Mouse (Mus musculus) cerebellum, adult (tissue): Measurements from ENCODE around the gene Ccl1.

Source experiments
- ATAC-seq: cut with Nextera tagmentation; 2 replicates; pipeline ENCODE4 v1.9.2; 2017; ENCODE audit warnings: mild to moderate bottlenecking, moderate library complexity, mixed read lengths; ENCODE audit not compliant: insufficient number of reproducible peaks, low FRiP score, low TSS enrichment

Ccl1 gene

DNA sequence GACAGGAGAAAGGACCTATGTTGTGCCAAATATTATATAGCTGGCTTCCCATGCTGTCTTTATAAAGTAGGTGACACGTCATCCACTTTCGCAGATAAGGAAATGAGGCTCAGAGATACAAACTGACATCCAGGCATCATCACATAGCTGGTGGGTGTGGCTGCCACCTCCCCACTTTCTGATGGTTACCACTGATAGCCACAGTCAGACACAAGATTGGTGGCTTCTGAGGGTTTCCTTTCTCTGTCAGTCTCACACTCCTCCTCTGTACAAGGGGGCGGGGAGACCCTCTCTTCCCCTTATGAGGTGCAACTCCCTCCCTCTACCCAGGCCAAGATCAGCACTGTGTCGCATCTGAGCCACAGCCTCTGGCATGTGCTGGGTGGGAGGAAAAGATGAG is 91.1 kb downstream of the Ccl1 start:
- no peak for ATAC-seq

DNA sequence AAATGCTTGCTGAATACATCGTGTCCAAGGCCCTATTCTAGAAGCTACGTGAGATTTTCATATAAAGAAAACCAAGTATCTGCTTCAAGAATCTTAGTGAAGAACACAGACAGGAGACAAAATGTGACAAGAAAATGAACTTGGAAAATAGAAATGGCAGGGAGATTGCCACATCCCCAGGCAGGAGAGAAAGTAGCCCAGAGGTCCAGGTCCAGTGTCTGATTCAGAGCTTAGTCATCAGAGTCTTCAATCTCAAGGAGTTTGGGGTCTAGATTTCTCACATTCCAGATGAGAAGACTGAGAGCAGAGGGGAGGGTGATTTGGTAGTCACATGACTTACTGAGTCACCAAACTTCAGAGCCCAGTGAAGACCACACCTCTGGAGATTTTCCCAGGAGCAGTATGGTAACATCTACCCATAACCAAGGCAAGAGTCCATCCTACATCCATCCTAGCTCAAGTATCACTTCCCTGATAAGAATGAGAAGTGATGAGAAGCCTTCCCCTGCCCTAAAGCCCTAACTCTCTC is 98.5 kb downstream of the Ccl1 start:
- no peak for ATAC-seq

DNA sequence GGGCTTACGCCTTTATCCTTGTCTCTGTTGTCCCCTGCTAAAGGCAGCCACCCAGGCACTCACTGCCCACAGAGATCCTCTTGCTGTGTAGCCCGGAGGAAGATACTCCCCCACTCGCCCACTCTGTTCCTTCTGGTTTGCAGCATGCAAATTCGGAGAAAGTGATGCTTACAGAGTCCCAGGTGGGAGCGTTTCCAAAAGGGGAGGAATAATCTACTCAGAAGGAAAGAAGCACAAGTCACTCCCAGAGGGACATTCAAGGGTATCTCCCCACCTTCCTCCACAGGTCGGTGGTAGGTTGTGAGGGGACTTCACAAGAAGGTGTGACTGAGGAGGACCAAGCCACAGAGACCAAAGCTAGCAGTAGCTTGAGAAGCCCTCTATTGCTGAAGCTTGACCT is 100.3 kb downstream of the Ccl1 start:
- ATAC-seq = no peak

DNA sequence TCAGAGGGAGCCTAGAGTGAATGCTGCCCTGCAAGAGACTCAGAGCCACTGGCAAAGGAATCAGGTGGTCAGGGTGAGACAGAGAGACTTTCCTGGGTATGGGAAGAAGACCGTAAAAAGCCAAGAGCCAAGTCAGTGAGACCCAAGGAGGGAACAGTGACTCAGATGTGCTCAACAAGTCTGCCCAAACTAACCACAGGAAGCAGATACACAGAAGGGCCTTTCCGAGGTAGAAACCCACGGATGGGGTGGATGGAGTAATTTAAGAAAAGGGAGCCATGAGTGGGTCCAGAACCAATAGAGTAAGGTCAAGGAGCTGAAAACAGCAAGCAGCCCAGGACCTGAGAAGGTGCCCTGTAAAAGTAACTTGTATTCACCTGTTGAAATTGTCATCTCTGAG is 101.8 kb downstream of the Ccl1 start:
- ATAC-seq = no peak

DNA sequence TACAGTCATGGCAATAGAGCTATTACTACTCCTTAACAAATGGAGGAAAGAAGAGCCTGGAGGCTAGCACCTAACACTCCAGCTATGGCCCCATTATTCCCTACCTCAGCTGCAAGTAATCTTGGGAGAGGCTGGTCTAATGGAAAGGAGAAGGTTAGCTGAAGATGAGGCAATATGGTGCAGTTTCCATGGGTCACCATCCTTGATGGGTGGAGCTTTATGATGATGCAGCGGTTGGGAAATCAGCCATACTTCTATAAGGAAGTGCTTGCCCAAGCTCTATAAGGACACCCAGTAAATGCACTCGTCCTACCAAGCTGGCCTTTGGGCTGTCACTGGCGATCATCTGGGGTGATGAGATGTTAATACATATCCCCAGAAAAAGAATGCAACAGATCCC is 107.7 kb downstream of the Ccl1 start:
- ATAC-seq = no peak

DNA sequence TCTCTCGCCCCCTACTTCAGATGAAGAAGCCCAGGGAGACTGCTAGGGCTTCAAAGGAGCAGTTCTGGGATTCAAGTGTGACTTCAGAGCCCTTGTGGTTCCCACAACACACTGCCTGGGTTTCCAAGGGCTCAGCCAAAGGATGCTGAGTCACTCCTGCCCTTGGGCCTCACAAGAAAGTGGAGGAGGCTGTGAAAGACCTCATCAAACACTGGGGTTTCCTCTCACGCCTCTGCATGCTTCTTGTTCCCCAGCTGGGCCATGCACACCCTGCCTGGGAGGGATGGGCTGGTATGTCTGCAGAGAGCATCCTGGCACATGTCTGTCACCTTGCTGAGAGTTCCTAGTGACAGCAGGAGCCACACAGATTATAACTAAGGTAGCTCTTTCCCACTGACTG is 110.5 kb downstream of the Ccl1 start:
- ATAC-seq = no peak

DNA sequence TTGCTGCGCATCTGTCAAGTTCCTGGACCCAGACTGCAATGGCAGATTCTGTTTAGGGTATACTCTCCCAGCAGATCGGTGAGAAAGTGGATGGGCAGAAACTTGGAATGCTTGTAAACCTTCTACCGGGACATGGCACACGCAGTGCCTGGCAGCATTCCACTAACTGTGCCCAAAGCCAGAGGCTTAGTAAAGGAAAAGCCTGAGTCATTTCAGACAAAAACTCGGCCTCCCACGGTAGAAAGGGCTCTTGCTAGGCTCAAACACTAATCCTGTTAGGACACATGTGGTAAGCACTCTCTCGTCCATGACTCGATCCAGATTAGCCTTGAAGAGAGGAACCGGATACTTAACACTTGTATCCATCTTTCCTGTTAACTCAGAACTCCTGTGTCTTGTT is 111.7 kb downstream of the Ccl1 start:
- no peak for ATAC-seq

DNA sequence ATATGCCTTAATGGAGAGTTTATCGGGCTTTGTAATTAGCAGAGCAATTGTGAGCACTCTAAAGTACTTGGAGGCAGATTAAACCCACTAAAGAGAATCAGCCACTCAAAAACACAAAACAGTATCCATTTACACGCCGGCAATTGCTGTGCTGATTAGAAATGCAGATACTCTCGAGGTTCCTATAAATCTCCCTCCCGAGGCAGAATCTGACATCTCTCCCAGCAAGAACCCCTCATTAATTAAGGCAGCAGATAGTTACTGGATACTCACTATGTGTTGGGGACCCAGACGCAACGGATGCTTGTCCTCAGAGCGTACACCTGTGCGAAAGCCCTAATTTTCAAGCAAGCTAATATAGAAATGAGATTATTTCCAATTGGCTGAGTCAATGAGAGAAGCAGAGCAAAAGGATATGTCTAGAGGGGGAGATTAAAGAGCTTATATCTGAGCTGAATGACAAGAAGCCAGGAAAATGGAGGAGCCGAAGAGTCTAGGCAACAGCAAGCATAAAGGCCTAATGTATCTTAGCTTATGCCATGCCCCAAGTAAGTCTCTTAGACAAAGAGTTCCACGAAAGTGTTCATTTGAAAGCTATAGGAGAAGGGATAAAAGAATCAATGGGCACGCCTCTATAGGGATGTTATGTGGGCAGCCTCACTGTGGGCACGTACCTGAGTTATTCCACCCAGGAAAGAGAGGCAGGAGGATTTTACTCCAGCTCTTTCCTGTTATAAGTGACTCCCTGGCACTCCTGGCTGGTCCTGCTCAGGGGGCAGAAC is 115.5 kb downstream of the Ccl1 start:
- ATAC-seq = no peak

DNA sequence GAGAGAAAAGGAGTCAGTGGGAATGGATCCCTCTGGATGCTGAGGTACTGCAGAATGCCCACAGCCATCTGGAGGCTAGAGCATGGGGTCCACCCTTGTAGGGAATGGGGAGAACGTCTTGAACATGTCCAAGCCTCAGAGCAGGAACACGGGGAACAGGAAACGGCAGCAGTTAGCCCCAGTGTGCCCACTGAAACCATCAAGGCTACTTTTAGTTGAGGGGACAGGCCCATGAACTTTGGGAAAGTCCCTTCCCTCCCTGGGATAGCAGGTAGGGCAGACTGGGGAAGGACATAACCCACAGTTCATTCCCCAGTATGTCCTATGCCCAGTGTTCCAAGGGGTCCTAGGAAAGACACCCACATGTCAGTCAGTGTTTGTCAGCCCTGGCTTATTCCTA is 119.8 kb downstream of the Ccl1 start:
- ATAC-seq = no peak

DNA sequence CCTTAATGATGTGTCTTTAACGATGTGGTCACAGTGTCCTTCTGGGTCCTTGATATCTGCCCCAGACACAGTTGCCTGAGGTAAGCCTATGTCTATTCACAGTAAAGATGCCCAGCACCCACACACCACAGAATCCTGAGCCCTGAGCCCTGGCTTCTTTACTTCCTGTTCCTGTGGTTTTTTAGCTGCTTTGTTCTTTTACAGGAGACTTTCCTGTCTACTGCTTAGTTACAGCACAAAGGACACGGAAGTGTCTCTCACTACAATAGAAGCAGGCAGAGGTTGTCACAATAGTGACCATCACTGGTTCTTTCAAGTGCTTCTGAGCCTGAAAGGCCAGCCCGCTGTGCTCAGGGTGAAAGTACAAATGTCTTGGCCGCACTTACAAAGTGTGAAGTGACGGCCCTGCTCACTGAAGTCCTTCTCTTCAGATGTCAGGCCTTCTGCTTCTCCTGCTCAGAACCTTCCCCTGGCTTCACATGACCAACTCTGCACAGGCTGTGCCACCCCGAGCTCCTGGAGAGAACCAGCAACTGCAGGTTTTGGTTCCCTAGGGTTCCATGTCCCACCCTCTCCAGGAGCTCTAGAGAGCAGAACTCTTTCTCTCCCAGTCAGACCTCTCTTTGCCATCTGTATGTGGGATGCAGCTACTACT is 122.1 kb downstream of the Ccl1 start:
- ATAC-seq = no peak

DNA sequence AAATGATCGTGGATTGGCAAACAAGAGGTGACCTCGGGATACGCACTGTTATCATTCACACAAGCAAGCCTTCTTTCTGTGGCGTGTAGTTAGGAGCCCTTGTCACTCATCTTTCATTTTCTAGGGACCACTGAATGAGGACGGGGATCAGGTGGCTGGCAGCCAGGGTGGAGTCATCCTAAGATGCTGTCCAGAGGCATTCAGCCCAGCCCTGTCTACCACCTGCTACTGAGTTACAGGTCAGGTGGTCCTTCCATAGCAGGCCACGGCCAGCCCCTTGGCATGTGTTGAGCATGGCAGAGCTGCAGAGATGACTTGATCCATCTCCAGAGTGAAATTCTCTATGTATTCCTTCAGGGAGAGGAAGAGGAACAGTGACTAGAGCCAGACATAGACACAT is 123.1 kb downstream of the Ccl1 start:
- no peak for ATAC-seq

DNA sequence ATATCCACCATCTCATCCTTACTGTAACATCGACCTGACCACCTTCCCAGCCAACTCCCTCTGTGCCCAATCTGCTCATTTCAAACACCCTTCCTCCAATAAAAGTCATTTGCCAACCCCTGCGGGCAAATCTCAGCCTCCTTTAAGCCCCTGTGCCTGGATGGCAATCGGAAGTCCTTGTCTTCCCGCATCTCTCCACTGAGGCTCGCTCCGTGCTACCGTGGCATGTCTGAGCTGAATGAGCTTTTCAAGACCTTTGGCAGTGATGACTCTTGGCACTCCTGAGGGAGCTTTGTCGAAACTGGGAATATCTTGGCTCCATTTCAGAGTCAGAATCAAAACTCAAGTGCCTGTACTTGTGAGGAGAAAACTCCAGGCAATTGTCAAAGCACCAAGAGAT is 124.2 kb downstream of the Ccl1 start:
- no peak for ATAC-seq

DNA sequence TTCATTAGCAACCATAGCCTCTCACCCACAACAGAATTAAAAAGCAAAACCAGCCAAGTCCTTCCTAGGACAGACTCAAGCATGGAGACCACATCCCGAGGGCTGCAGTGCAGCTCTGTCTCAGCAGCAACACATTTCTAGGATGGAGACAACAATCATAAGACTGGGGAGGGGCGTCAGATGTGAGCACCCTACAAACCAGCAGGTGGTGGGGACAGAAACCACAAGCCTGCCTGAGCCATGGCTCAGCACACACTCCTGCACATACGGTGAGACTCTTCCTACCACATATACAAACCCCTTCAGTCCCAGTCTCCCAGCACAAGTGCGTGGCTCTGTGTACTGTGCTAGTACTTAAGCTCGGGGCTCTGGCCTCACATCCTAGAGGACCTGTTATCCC is 127.3 kb downstream of the Ccl1 start:
- no peak for ATAC-seq

DNA sequence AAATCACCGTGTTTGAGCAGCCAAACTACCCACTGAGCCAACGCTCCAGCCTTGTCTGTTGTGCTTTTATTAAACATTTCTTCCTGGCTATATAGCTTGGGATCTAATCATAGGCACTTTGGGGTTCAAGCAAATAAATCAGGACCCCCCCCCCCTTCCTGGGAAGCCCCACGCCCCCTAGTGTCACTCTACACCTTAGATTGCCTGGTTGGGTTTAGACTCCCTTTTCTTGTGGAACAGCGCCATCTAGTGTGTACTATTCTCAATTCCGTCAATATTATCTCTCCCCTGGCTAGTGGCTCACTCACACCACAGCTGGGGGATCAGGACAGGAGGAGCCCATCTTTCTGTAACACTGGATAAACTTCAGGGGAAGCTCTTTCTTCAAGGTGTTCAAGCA is 127.8 kb downstream of the Ccl1 start:
- no peak for ATAC-seq

DNA sequence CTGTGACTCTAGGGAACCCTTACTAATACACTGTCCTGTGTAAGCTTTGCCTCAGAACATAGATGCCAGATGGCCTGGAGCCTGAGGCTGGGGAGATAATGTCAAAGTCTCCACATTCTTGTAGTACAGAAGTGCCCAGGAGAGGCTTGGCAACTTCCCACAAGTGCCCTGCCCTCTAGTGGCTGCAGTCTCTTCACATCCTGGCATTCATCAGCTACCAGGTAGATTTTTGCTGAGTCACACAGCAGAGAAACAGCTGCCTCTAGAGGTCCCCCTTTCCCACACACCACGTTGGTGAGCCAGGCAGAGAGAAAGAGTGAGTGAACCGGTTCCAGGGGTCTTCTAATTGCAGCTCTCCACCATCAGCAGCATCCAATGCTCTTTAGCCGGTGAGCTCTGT is 130.7 kb downstream of the Ccl1 start:
- no peak for ATAC-seq

DNA sequence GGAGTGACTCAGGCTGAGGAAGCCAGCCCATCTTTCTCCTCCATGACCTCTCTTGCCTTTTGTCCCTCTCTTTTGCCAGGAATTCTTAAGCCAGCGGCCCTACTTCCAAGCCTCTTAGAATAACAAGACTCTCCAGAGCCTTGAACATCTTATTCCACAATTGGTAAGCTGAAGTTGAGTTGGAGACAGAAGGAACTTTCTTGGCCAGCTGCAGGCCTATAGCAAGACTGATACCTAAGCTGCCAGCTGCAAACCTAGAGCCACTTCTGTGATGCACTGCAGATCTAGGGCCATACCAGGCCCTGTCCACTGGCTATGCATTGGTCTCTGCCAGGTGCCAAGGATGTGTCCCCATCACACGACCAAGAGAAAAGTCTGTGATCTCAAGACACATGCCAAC is 132.0 kb downstream of the Ccl1 start:
- ATAC-seq = no peak

DNA sequence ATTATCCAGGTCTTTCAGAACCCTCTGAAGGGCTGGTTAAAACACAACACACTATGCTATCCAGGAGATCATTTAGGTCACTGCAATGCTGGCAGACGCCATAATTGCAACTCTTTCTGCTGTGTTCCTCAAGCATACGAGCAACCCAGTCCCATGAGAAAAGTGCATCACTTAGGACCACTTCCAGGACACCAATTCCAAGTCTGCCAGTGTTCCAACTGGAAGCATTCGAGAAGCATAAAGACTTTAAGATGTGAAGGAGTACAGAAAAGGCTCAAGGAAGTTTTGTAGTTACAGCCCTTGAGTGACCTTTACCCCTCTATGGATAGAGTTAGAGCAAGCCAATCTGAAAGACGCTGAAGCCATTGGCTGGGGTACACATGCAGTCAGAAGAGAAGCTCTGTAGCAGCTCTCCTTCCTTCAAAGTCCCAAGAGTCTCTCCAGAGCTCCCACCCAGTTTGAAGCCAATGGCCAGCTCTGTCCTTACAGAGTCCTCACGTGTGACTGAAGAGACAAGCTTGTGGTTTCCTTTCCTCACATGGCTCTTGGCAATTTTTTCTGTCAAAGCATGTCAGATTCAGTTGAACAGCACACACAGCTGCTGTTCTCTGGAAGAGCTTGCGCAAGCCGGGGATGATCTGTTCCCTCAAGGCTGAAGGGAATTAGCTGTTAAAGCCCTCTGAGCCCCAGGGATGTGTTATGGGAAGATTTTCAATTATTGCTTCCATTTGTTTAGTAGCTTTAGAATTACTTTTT is 134.0 kb downstream of the Ccl1 start:
- no peak for ATAC-seq

DNA sequence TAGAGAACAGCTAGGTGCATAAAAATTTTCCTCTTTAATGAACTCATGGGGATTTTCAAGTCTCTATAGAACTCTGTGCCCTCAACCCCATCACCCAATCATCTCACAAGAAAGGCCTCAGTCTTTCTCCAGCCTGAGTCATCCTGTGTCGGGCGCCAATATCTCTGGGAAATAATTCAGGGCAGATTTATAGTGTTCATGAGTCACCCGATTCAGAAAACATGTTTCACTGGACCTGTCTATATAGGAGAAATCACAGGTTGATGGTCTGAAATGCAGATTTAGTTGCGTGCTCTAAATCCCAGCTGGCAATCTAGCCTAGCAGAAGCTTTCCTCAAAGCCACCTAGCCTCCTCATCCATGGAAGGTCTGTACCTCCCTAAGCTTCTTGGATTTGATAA is 136.0 kb downstream of the Ccl1 start:
- ATAC-seq = no peak

DNA sequence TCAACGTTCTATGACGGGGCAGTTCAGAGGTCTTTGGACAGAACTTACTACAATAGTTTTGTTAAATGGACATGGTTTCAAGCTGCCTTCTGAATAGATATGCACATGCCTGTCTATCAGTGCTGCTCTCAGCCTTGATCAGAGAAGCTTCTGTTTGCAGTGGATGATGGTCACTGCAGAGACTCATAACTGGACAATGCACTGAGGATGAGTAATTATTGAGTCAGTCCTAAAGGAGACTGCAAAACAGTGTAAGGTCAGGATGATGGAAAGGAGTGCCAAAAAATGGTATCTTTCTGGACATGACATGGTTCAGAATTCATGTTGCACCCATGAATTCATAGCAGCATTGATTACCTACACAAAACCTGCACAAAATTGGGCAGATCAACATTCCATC is 137.2 kb downstream of the Ccl1 start:
- ATAC-seq = no peak

DNA sequence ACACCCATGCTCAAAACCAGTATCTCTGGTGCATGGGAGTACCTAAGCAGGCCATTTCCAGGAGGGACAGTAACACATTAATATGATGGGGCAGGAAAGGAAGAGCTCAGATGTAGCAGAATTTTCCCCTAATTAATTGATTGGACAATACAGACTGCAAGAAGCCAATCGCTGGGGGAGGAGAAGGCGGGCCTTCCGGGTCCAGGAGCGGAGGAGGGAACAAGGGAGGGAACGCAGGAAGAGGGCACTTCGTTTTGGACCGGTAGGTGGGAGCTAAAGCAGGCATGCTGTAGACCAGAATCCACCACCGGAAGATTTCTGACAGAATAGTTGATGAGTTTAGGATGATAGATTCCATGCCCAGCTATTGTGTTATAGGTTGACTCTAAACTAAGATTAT is 142.2 kb downstream of the Ccl1 start:
- no peak for ATAC-seq

DNA sequence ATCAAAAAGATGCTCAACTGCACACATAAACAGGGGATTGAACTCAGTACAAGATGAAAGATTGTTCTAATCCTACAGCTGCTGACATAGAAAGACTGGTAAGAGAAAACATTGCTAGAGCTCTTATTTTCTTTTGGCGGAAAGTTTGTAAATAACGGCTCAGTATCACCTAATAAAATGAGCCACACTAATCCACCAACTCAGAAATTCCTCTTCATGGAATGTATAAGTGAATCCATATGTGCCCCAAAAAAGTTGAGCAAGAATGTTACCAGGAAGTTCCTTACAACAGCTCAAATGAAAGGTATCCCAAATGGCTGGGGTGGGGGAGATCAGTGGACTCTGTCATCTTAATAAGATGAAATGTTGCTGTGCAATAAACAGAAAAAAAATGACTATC is 146.4 kb downstream of the Ccl1 start:
- ATAC-seq = no peak
